ENCODE assay signal across 8 mouse cellular contexts in genomic region chr7:90128631-90129200, GRCm38 (mm10). TPM values are rescaled to one million over a fixed set of nuclear protein-coding genes. Genes with fewer than 3 reads are reported as not detected.
DNase-seq lines count a peak whose midpoint lies in the region; ATAC-seq lines count a peak whose summit lies in the region.

No protein-coding gene starts in this region.

- 0 out of 2 replicates have a peak overlapping the region, but pooled peaks have one; percentile 93 for H3K27ac ChIP-seq in neural tube, embryonic 11.5 days (ENCODE audit: low read depth, low read length)
- H3K27ac ChIP-seq in limb, embryonic 10.5 days, result peak overlapping the region; percentile 99
- peak overlapping the region; percentile 98 for H3K27ac ChIP-seq in stomach, embryonic 14.5 days (ENCODE audit: low read length)

- H3K4me3 ChIP-seq in neural tube, embryonic 11.5 days (ENCODE audit: low read depth, low read length), result peak overlapping the region; percentile 87
- H3K4me3 ChIP-seq in limb, embryonic 10.5 days, result peak overlapping the region; percentile 98
- H3K4me3 ChIP-seq in stomach, embryonic 14.5 days (ENCODE audit: low read depth, low read length), result peak overlapping the region; percentile 95

- peak; percentile 43 for DNase-seq in cerebellum, adult 9-10 months
- DNase-seq in cerebellum, adult 11-12 months, result no peak
- no peak for DNase-seq in neural tube, embryonic 11.5 days (ENCODE audit: low spot score)
- DNase-seq in neural tube, embryonic 10.5 days (ENCODE audit: extremely low spot score, low spot score), result no peak
- no peak for DNase-seq in limb, embryonic 10.5 days (ENCODE audit: low spot score)
- DNase-seq in spleen, postnatal 36 days (ENCODE audit: low spot score in 2 of 2), result no peak
- no peak for DNase-seq in left cerebral cortex, adult 18-20 months (ENCODE audit: low spot score in 2 of 2)

- peak overlapping the region; percentile 85 for H3K4me2 ChIP-seq in neural tube, embryonic 11.5 days (ENCODE audit: low read depth)
- H3K4me2 ChIP-seq in stomach, embryonic 14.5 days (replicated peaks; ENCODE audit: low read depth, low read length), result peak overlapping the region; percentile 51

- H3K9ac ChIP-seq in neural tube, embryonic 11.5 days (ENCODE audit: low read length), result no peak overlapping the region; the same call in 1 of the 2 replicates
- 0 out of 2 replicates have a peak overlapping the region, but pooled peaks have one; percentile 61 for H3K9ac ChIP-seq in stomach, embryonic 14.5 days (replicated peaks; ENCODE audit: low read depth, low read length)

- no peaks in the 10 kb centered on the region for H3K27me3 ChIP-seq in neural tube, embryonic 11.5 days (ENCODE audit: control insufficient read depth, insufficient read depth, low read length)
- no peaks in the 10 kb centered on the region for H3K27me3 ChIP-seq in limb, embryonic 10.5 days (ENCODE audit: low read depth, poor library complexity, severe bottlenecking)
- no peaks in the 10 kb centered on the region for H3K27me3 ChIP-seq in stomach, embryonic 14.5 days (ENCODE audit: control insufficient read depth, insufficient read depth, low read length)

- H3K9me3 ChIP-seq in neural tube, embryonic 11.5 days (ENCODE audit: control insufficient read depth, low read length), result no peaks in the 10 kb centered on the region
- no peaks in the 10 kb centered on the region for H3K9me3 ChIP-seq in limb, embryonic 10.5 days (replicated peaks)
- H3K9me3 ChIP-seq in stomach, embryonic 14.5 days (ENCODE audit: control insufficient read depth, low read depth, low read length), result no peaks in the 10 kb centered on the region

- no peaks in the 10 kb centered on the region for H3K36me3 ChIP-seq in neural tube, embryonic 11.5 days (ENCODE audit: control insufficient read depth, insufficient read depth, low read length)
- 0 out of 2 replicates have a peak, but pooled peaks cover 2% of the 10 kb centered on the region for H3K36me3 ChIP-seq in limb, embryonic 10.5 days
- no peaks in the 10 kb centered on the region for H3K36me3 ChIP-seq in stomach, embryonic 14.5 days (ENCODE audit: control insufficient read depth, insufficient read depth, low read length)

- H3K4me1 ChIP-seq in neural tube, embryonic 11.5 days (ENCODE audit: control insufficient read depth, insufficient read depth, low read length), result peaks cover 12% of the 10 kb centered on the region; the same call in 1 of the 2 replicates
- peaks cover 19% of the 10 kb centered on the region for H3K4me1 ChIP-seq in limb, embryonic 10.5 days
- peaks cover 11% of the 10 kb centered on the region; the same call in 1 of the 2 replicates for H3K4me1 ChIP-seq in stomach, embryonic 14.5 days (ENCODE audit: control insufficient read depth, insufficient read depth, low read length)

- ATAC-seq in neural tube, embryonic 11.5 days (ENCODE audit: insufficient read depth, low FRiP score, low TSS enrichment), result no peak
- ATAC-seq in stomach, embryonic 14.5 days (ENCODE audit: insufficient number of reproducible peaks, insufficient read depth, low FRiP score, low read depth), result no peak

- 81% methylated on average over 8 of the region's 8 CpGs for WGBS in neural tube, embryonic 11.5 days
- WGBS in limb, embryonic 10.5 days, result 80% methylated on average over 8 of the region's 8 CpGs
- WGBS in stomach, embryonic 14.5 days, result 55% methylated on average over 8 of the region's 8 CpGs

RNA-seq across cellular contexts. Expression of gene Picalm, which starts 1.3 kb away (rescaled TPM):
- polyA plus RNA-seq in neural tube, embryonic 11.5 days (2014; fragmentation: Nextera tagmentation; extraction: Ambion mirVana), result 37.5 and 39.1 TPM in 2 replicates
- polyA plus RNA-seq in limb, embryonic 10.5 days (2016; fragmentation: Nextera tagmentation; extraction: Ambion mirVana), result 20.6 and 25.4 TPM in 2 replicates
- 74.5 and 77.1 TPM in 2 replicates for polyA plus RNA-seq in stomach, embryonic 14.5 days (2014; fragmentation: Nextera tagmentation; extraction: Ambion mirVana)
- 100 to 1,000 TPM; 139 to 141 TPM for total RNA-seq in left cerebral cortex, adult 18-20 months (2021)
